Mouse (Mus musculus) right cerebral cortex, adult 2 months (tissue): ENCODE results near the gene Cmip.

Experiments
- DNase-seq, 2 experiments: peaks; one replicate each; pipeline ENCODE4 v3.0.0; 2021 to 2022; ENCODE audit warnings: low spot score in 2 of 2

The Cmip gene

GRCm38 (mm10) chr8:117257821-117258575 lies 1.1 kb downstream of the Cmip start:
- no peak for DNase-seq

- DNase-seq: no peak
Measured at GRCm38 (mm10) chr8:117258576-117259040, 1.7 kb downstream of the Cmip start.

GRCm38 (mm10) chr8:117259431-117260001 lies 2.7 kb downstream of the Cmip start:
- DNase-seq: no peak

- DNase-seq: no peak
Measured at GRCm38 (mm10) chr8:117260234-117260929, 3.5 kb downstream of the Cmip start.

GRCm38 (mm10) chr8:117260930-117261475 lies 4.1 kb downstream of the Cmip start:
- DNase-seq: no peak

GRCm38 (mm10) chr8:117261702-117262101 lies 4.8 kb downstream of the Cmip start:
- DNase-seq: no peak

GRCm38 (mm10) chr8:117262685-117263084 lies 5.8 kb downstream of the Cmip start:
- DNase-seq: no peak

- no peak for DNase-seq
Measured at GRCm38 (mm10) chr8:117263442-117263841, 6.6 kb downstream of the Cmip start.

GRCm38 (mm10) chr8:117265079-117265478 lies 8.2 kb downstream of the Cmip start:
- DNase-seq: no peak

- DNase-seq: no peak
Measured at GRCm38 (mm10) chr8:117267403-117268129, 10.7 kb downstream of the Cmip start.

GRCm38 (mm10) chr8:117278234-117278633 lies 21.4 kb downstream of the Cmip start:
- DNase-seq: no peak

GRCm38 (mm10) chr8:117278668-117279132 lies 21.8 kb downstream of the Cmip start:
- DNase-seq: no peak

- DNase-seq: no peak
Measured at GRCm38 (mm10) chr8:117280488-117280887, 23.6 kb downstream of the Cmip start.

GRCm38 (mm10) chr8:117281676-117282075 lies 24.8 kb downstream of the Cmip start:
- DNase-seq: no peak

GRCm38 (mm10) chr8:117282141-117282950 lies 25.5 kb downstream of the Cmip start:
- no peak for DNase-seq

- DNase-seq: peak; percentile 43 to 53
Measured at GRCm38 (mm10) chr8:117284768-117285484, 28.1 kb downstream of the Cmip start.

GRCm38 (mm10) chr8:117287966-117288365 lies 31.1 kb downstream of the Cmip start:
- no peak for DNase-seq

GRCm38 (mm10) chr8:117289016-117289415 lies 32.2 kb downstream of the Cmip start:
- peak; percentile 76 to 77 for DNase-seq

- no peak for DNase-seq
Measured at GRCm38 (mm10) chr8:117290506-117290905, 33.6 kb downstream of the Cmip start.

GRCm38 (mm10) chr8:117292262-117292661 lies 35.4 kb downstream of the Cmip start:
- DNase-seq: no peak
